Mouse (Mus musculus): ENCODE results near the gene Rsph1. TPM values are rescaled to one million over a fixed set of nuclear protein-coding genes. Genes with fewer than 3 reads are reported as not detected.

Gene Rsph1
- polyA plus RNA-seq, 1 experiment from 2014 or later = 20.1 TPM

DNA sequence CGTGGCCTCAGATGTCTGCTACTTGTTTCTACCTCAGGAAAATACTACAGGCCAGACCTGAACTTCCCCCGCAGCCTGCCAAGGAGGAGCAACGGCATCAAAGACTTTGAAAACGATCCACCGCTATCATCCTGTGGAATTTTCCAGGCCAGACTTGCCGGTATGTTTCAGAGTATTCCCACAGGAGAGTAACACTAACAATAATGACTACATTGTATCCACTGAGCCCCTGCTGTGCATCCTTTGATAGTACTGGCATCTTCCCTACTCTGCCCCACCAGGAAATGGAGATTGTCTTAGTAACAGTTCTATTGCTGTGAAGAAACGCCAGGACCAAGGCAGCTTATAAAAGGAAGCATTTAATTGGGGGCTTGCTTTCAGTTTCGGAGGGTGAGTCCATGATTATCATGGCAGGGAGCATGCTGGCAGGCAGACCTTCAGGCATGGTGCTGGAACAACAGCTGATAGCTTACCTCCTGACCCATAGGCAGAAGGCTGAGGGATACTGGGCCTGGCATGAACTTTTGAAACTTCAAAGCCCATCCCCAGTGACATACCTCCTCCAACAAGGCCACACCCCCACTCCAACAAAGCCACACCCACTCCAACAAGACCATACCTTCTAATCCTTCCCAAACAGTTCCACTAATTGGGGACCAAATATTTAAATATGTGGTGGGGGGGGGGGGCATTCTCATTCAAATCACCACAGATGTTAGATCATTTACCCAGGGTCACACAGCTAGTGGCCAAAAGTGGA, 44.8 kb downstream of the Rsph1 start:
- Histone ChIP-seq H3K27ac (ENCODE audit: low read length) (no peak overlapping the region), H3K4me1 (replicated peaks; ENCODE audit: control insufficient read depth, insufficient read depth, low read length) (no peaks in the 10 kb centered on the region), H3K4me3 (ENCODE audit: low read length) (no peak overlapping the region), H3K36me3 (ENCODE audit: control insufficient read depth, insufficient read depth, low read length) (no peaks in the 10 kb centered on the region), H3K4me2 (ENCODE audit: low read depth, low read length) (no peak overlapping the region), H3K9ac (ENCODE audit: low read length) (no peak overlapping the region), H3K27me3 (ENCODE audit: control insufficient read depth, insufficient read depth, low read depth, low read length) (no peaks in the 10 kb centered on the region), H3K9me3 (ENCODE audit: control insufficient read depth, low read length) (no peaks in the 10 kb centered on the region)
- no peak for ATAC-seq (ENCODE audit: low read depth)
- WGBS = 45% methylated on average over 8 of the region's 8 CpGs

DNA sequence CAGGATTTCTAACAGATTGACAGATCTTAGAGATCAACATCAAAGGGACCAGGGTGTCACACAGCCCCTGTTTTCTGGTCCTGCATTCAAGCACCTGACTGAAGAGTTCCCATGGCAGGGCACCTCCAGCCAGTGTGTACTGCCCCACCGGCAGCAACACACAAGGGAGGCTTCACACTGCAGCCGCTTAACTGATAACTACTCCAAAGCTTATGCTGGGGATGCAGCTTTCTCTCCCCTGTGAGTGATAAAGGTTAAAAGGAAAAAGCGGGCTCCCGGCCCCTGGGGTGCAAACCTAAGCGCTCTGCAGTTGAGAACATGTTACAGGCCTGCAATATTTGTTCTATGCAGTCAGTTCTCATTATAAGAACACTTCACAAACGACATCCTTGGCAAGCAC, 45.4 kb downstream of the Rsph1 start:
- no peak overlapping the region for H3K4me3 ChIP-seq (ENCODE audit: low read length)
- ATAC-seq (ENCODE audit: low read depth) = no peak
- no peak overlapping the region for H3K27ac ChIP-seq (ENCODE audit: low read length)
- no peaks in the 10 kb centered on the region for H3K4me1 ChIP-seq (replicated peaks; ENCODE audit: control insufficient read depth, insufficient read depth, low read length)
- no peaks in the 10 kb centered on the region for H3K36me3 ChIP-seq (ENCODE audit: control insufficient read depth, insufficient read depth, low read length)
- 33% methylated on average over 6 of the region's 6 CpGs for WGBS
- no peak overlapping the region for H3K9ac ChIP-seq (ENCODE audit: low read length)
- no peaks in the 10 kb centered on the region for H3K27me3 ChIP-seq (ENCODE audit: control insufficient read depth, insufficient read depth, low read depth, low read length)
- H3K9me3 ChIP-seq (ENCODE audit: control insufficient read depth, low read length) = no peaks in the 10 kb centered on the region
- H3K4me2 ChIP-seq (ENCODE audit: low read depth, low read length) = no peak overlapping the region

DNA sequence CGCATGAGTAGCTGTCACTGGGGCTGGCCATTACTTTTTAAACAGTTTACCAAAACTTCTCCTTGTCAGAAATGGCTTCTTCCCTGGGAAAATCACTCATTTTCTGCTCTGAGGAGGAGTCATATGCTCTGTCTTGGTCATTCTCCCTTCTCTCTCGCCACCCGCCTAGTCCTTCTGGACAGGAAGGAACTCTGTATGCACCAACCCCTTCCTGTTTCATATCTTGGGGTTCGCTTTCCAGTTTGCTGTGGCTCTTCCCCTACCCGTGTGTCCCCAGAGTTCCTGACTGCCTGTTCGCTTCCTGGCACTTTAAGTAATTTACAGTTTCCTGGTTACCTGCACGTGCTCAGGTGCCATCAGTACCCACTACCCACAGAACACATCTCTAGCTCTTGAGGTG, 50.3 kb downstream of the Rsph1 start:
- no peak for ATAC-seq (ENCODE audit: low read depth)
- WGBS = 74% methylated on average over 7 of the region's 7 CpGs
- Histone ChIP-seq H3K4me2 (ENCODE audit: low read depth, low read length) (no peak overlapping the region), H3K4me1 (replicated peaks; ENCODE audit: control insufficient read depth, insufficient read depth, low read length) (peaks cover 11% of the 10 kb centered on the region; the same call in 1 of the 2 replicates), H3K9ac (ENCODE audit: low read length) (no peak overlapping the region), H3K27me3 (ENCODE audit: control insufficient read depth, insufficient read depth, low read depth, low read length) (no peaks in the 10 kb centered on the region), H3K36me3 (ENCODE audit: control insufficient read depth, insufficient read depth, low read length) (no peaks in the 10 kb centered on the region), H3K9me3 (ENCODE audit: control insufficient read depth, low read length) (no peaks in the 10 kb centered on the region), H3K27ac (ENCODE audit: low read length) (no peak overlapping the region), H3K4me3 (ENCODE audit: low read length) (no peak overlapping the region)

DNA sequence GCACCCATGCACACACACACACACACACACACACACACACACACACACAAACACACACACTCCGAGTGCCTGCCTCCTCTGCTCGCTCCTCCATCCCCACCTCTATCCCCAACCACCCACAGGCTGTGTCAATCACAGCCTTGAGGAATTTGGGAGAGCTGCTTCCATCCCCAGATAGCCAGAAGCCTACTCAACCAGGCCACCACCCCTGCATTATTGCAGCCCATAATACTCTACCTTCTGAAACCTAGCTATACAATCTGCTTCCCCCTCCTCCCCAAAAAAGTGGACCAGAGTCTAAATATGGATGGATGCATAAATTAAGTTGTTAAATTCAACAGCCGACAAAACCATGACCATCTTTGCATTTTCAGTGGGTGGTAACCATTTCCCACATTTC, 50.8 kb downstream of the Rsph1 start:
- H3K36me3 ChIP-seq (ENCODE audit: control insufficient read depth, insufficient read depth, low read length) = no peaks in the 10 kb centered on the region
- H3K9ac ChIP-seq (ENCODE audit: low read length) = no peak overlapping the region
- no peak overlapping the region for H3K4me3 ChIP-seq (ENCODE audit: low read length)
- no peak overlapping the region for H3K27ac ChIP-seq (ENCODE audit: low read length)
- 60% methylated on average over 3 of the region's 3 CpGs for WGBS
- peaks cover 11% of the 10 kb centered on the region; the same call in 1 of the 2 replicates for H3K4me1 ChIP-seq (replicated peaks; ENCODE audit: control insufficient read depth, insufficient read depth, low read length)
- no peak for ATAC-seq (ENCODE audit: low read depth)
- no peak overlapping the region for H3K4me2 ChIP-seq (ENCODE audit: low read depth, low read length)
- no peaks in the 10 kb centered on the region for H3K27me3 ChIP-seq (ENCODE audit: control insufficient read depth, insufficient read depth, low read depth, low read length)
- H3K9me3 ChIP-seq (ENCODE audit: control insufficient read depth, low read length) = no peaks in the 10 kb centered on the region

DNA sequence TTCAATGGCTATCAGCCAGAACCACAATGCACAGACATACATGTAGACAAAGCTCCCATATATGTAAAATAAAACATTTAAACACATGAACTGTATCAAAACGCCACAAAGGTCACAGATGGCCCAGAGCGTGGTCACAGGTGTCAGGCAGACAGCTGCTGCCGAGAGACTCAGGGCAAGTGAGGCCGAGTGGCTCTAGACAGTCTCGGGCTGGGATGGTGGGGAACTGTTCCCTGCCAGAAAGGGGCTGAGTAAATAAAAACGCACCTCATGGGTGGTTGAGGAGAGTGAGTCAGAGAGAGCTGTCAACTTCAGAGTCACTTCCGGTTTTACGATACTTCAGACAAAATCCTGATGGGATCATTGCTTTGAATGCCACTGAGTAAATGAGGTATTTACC, 52.6 kb downstream of the Rsph1 start:
- ATAC-seq (ENCODE audit: low read depth) = no peak
- Histone ChIP-seq H3K36me3 (ENCODE audit: control insufficient read depth, insufficient read depth, low read length) (no peaks in the 10 kb centered on the region), H3K4me1 (replicated peaks; ENCODE audit: control insufficient read depth, insufficient read depth, low read length) (peaks cover 11% of the 10 kb centered on the region; the same call in 1 of the 2 replicates), H3K27ac (ENCODE audit: low read length) (no peak overlapping the region), H3K4me3 (ENCODE audit: low read length) (no peak overlapping the region), H3K9ac (ENCODE audit: low read length) (no peak overlapping the region), H3K9me3 (ENCODE audit: control insufficient read depth, low read length) (no peaks in the 10 kb centered on the region), H3K27me3 (ENCODE audit: control insufficient read depth, insufficient read depth, low read depth, low read length) (no peaks in the 10 kb centered on the region), H3K4me2 (ENCODE audit: low read depth, low read length) (no peak overlapping the region)
- WGBS = 62% methylated on average over 8 of the region's 8 CpGs

DNA sequence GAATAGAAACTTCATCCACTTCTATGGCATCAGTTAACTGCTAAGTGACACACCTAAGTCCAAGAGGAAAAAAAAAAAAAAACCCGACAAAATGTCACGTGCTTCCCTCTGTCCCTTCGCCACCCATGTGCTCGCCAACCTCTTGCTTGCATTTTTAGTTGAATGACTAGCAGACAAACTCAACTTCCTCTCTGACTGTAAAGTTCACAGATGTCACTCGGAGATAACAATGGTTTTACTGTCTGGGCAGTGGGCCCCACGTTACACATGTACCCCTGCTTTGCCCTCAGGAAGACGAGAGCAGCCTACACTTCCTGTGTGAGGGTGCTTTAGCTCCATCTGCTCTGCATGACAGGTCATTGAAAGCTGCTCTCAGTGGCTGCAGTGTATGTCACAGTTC, 53.3 kb downstream of the Rsph1 start:
- no peak overlapping the region for H3K9ac ChIP-seq (ENCODE audit: low read length)
- no peaks in the 10 kb centered on the region for H3K36me3 ChIP-seq (ENCODE audit: control insufficient read depth, insufficient read depth, low read length)
- H3K27me3 ChIP-seq (ENCODE audit: control insufficient read depth, insufficient read depth, low read depth, low read length) = no peaks in the 10 kb centered on the region
- H3K27ac ChIP-seq (ENCODE audit: low read length) = no peak overlapping the region; the same call in 1 of the 2 replicates
- H3K4me1 ChIP-seq (replicated peaks; ENCODE audit: control insufficient read depth, insufficient read depth, low read length) = peaks cover 11% of the 10 kb centered on the region; the same call in 1 of the 2 replicates
- H3K4me3 ChIP-seq (ENCODE audit: low read length) = no peak overlapping the region
- peak; percentile 62 for ATAC-seq (ENCODE audit: low read depth)
- no peaks in the 10 kb centered on the region for H3K9me3 ChIP-seq (ENCODE audit: control insufficient read depth, low read length)
- no peak overlapping the region for H3K4me2 ChIP-seq (ENCODE audit: low read depth, low read length)
- WGBS = 46% methylated on average over 7 of the region's 7 CpGs

DNA sequence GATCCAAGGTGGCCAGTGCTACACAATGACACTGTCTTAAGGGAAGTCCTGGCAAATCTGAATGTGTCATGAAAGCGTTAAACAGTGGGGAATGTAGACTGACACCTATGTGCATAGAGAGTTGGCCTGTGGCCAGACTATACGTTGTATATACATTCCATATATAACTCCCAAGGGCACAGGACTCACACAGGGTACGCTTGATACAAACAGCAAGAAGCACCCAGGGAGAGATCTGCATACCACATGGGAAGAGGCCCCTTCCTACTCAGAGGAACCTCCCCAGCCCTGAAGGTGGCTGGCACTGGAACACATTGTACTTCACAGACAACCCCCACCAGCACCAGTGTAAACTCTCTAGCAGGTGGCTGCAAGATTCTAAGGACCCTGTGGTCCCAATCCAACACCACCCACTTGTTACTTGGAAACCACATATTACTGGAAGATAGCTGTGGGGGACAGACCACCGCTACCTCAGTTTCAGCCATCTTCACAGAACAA, 54.3 kb downstream of the Rsph1 start:
- no peaks in the 10 kb centered on the region for H3K36me3 ChIP-seq (ENCODE audit: control insufficient read depth, insufficient read depth, low read length)
- H3K9ac ChIP-seq (ENCODE audit: low read length) = no peak overlapping the region
- H3K4me3 ChIP-seq (ENCODE audit: low read length) = no peak overlapping the region
- ATAC-seq (ENCODE audit: low read depth) = peak; percentile 32; the same call in 1 of the 2 replicates
- H3K9me3 ChIP-seq (ENCODE audit: control insufficient read depth, low read length) = no peaks in the 10 kb centered on the region
- H3K4me1 ChIP-seq (replicated peaks; ENCODE audit: control insufficient read depth, insufficient read depth, low read length) = peaks cover 11% of the 10 kb centered on the region; the same call in 1 of the 2 replicates
- H3K27me3 ChIP-seq (ENCODE audit: control insufficient read depth, insufficient read depth, low read depth, low read length) = no peaks in the 10 kb centered on the region
- WGBS = 28% methylated on average over 4 of the region's 4 CpGs
- no peak overlapping the region for H3K4me2 ChIP-seq (ENCODE audit: low read depth, low read length)
- H3K27ac ChIP-seq (ENCODE audit: low read length) = no peak overlapping the region

DNA sequence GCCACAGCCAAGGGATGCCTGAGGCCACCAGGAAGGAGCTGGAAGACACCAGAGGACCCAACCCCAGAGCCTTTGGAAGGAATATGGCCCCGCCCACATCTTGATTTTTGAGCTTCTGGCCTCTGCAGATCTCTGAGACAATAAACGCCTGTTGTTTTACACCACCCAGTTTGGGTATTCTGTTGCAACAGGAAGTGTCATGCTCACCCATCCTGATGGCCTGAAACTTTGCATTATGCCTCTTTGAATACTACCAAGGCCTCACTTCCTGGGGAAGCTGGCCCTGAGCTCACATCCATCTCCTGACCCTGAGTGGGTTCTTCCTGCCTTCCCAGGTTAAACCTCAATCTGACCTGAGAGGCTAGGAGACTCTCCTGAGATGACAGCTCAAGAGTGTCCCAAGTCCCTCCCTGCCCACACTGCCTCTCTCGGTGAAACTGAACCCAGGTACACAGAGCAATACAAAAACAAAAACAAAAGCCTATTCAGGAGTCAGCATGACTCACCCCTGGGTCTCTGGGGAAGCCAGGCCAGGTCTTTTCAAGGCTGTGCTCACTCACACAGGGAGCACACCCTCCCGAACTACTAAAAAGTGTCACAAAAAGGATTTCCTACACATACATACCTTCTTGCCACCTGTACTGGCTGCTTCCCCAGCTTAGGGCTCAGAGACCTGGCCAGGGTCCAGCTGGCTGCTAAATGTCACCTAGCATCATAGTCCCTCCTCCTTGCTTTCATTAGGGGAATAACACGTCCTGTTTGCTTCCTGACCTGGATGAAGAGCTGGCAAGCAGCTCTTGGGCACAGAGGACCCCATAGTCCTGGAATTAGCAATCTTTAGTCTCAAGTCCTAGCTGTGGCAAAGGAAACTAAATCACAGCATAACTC, 60.9 kb downstream of the Rsph1 start:
- Histone ChIP-seq H3K9me3 (ENCODE audit: control insufficient read depth, low read length) (no peaks in the 10 kb centered on the region), H3K4me2 (ENCODE audit: low read depth, low read length) (no peak overlapping the region), H3K27me3 (ENCODE audit: control insufficient read depth, insufficient read depth, low read depth, low read length) (no peaks in the 10 kb centered on the region), H3K4me1 (replicated peaks; ENCODE audit: control insufficient read depth, insufficient read depth, low read length) (no peaks in the 10 kb centered on the region), H3K4me3 (ENCODE audit: low read length) (no peak overlapping the region), H3K36me3 (ENCODE audit: control insufficient read depth, insufficient read depth, low read length) (no peaks in the 10 kb centered on the region), H3K27ac (ENCODE audit: low read length) (0 out of 2 replicates have a peak overlapping the region, but pooled peaks have one; percentile 23), H3K9ac (ENCODE audit: low read length) (no peak overlapping the region)
- WGBS = 40% methylated on average over 5 of the region's 5 CpGs
- ATAC-seq (ENCODE audit: low read depth) = 0 out of 2 replicates have a peak, but pooled peaks have one; percentile 12

DNA sequence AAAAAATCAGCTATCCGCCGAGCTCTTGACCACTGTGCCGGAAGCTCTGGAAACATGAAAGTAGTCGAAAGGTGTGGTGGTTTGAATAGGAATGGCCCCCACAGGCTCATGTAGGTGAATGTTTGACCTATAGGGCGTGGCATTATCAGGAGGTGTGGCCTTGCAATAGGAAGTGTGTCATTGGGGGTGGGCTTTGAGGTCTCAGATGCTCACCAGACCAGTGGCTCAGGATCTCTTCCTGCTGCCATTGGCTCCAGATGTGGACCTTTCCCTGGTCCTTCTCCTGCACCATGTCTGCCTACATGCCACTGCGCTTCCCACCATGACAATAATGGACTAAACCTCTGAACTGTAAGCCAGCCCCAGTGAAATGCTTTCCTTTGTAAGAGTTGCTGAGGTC, 65.3 kb downstream of the Rsph1 start:
- H3K4me2 ChIP-seq (ENCODE audit: low read depth, low read length) = no peak overlapping the region
- no peak overlapping the region for H3K27ac ChIP-seq (ENCODE audit: low read length)
- no peak for ATAC-seq (ENCODE audit: low read depth)
- H3K36me3 ChIP-seq (ENCODE audit: control insufficient read depth, insufficient read depth, low read length) = no peaks in the 10 kb centered on the region
- no peaks in the 10 kb centered on the region for H3K9me3 ChIP-seq (ENCODE audit: control insufficient read depth, low read length)
- H3K27me3 ChIP-seq (ENCODE audit: control insufficient read depth, insufficient read depth, low read depth, low read length) = no peaks in the 10 kb centered on the region
- H3K4me1 ChIP-seq (replicated peaks; ENCODE audit: control insufficient read depth, insufficient read depth, low read length) = no peaks in the 10 kb centered on the region
- no peak overlapping the region for H3K9ac ChIP-seq (ENCODE audit: low read length)
- no peak overlapping the region for H3K4me3 ChIP-seq (ENCODE audit: low read length)
- WGBS = 81% methylated on average over 6 of the region's 6 CpGs
